Mouse (Mus musculus) small intestine, adult 2 months (tissue): Measurements from ENCODE around the gene Erich4. TPM values are rescaled to one million over a fixed set of nuclear protein-coding genes. Genes with fewer than 3 reads are reported as not detected.

Experiments
- H3K27ac ChIP-seq: fragments of 200-500 bp; 2 replicates; pipeline ENCODE4 v1.5.1; 2012; ENCODE audit warnings: low read depth, low read length, control low read depth, inconsistent platforms; ENCODE audit not compliant: insufficient read depth
- H3K27me3 ChIP-seq: fragments of 200-500 bp; 2 replicates; pipeline ENCODE4 v1.6.1; 2012; ENCODE audit warnings: mild to moderate bottlenecking, moderate library complexity, low read length, inconsistent platforms; ENCODE audit not compliant: control insufficient read depth, insufficient read depth
- H3K36me3 ChIP-seq: fragments of 200-500 bp; 2 replicates; pipeline ENCODE4 v1.6.1; 2012; ENCODE audit warnings: mild to moderate bottlenecking, low read length, control low read depth, inconsistent platforms; ENCODE audit not compliant: control insufficient read depth, insufficient read depth
- H3K4me1 ChIP-seq: fragments of 200-500 bp; 2 replicates; pipeline ENCODE4 v1.6.1; 2012; ENCODE audit warnings: low read length, inconsistent platforms, mixed read lengths; ENCODE audit not compliant: control insufficient read depth, insufficient read depth, insufficient read length
- H3K4me3 ChIP-seq: fragments of 200-500 bp; 2 replicates; pipeline ENCODE4 v1.5.1; 2012; ENCODE audit warnings: low read depth, mild to moderate bottlenecking, control low read depth, inconsistent platforms, low read length, moderate library complexity
- CTCF ChIP-seq: fragments of 200-500 bp; IDR thresholded peaks from 2 replicates; pipeline ENCODE4 v1.5.1; 2012; ENCODE audit warnings: low read depth, mild to moderate bottlenecking, control low read depth, inconsistent platforms, low read length, moderate library complexity, mixed read lengths; ENCODE audit not compliant: insufficient replicate concordance, insufficient read length; ENCODE audit errors: extremely low read depth
- POLR2A ChIP-seq: fragments of 200-500 bp; IDR thresholded peaks from 2 replicates; pipeline ENCODE4 v1.6.1; 2012; ENCODE audit warnings: low read depth, mild to moderate bottlenecking, control low read depth, inconsistent platforms, low read length, moderate library complexity
- WGBS: fragments of 180-500 bp; shearing (Covaris S2); methylation state at CpG from one replicate; pipeline ENCODE4 v1.1.7; 2018; 5-methylcytosine and 5-hydroxymethylcytosine counted together
- polyA plus RNA-seq: library from polyadenylated mRNA; depleted of rRNA; stranded (reverse); fragments of >200 nt; gene quantifications from 2 replicates; pipeline ENCODE4 v1.2.3, GENCODE M21; 2012

Gene Erich4
- polyA plus RNA-seq, 1 experiment = 36.8 TPM

DNA sequence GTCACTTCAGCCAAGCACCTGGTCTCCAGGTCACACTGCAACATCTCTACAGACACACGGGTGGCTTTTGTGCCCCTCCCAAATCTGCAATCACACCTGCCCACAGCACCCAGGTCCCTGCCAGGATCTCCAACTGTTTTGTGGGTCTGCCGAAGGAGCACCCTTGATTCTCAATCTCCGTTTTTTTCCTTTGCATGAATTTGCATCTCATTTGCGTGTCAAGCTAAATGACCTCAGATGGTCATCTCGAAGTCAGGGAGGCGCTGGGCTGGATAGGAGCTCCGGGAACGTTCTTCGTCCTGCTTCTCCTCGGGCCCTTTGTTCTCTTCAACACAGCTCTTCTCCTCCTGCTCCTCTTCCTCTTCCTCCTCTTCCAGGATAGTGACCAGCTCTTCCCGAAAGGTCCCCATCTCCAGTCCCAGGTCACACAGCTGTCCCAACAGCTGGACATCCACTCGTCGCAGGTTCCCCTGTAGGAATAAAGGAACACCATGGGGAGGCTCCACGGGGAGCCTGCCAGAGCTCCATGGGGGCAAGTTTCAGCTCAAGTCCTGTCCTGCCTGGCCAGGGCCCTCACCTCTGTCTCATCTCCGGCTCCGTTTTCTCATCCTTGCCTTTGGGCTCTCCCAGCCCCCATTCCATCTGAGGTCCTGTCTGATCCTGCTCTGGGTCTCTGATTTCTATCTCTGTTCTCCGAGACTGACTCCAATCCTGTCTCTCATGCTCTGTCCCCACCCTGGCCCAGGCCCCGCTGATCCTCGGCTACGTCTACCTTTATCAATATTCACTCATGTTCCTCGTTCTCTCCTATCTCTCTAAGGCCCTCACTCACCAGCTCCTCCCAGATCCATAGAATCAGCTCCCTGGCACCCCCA, 624 bp downstream of the Erich4 start:
- WGBS = 50% methylated on average over 21 of the region's 21 CpGs
- Histone ChIP-seq H3K4me3 (peak overlapping the region; percentile 69), H3K4me1 (peaks cover 27% of the 10 kb centered on the region), H3K27me3 (no peaks in the 10 kb centered on the region), H3K36me3 (no peaks in the 10 kb centered on the region), H3K27ac (peak overlapping the region; percentile 98)
- TF ChIP-seq POLR2A = peak; percentile 28; the same call in 1 of the 2 replicates
- no peak for TF ChIP-seq CTCF

GRCm38 (mm10) chr7:25614086-25614485, 1.6 kb downstream of the Erich4 start:
- peak overlapping the region; percentile 51 for H3K4me3 ChIP-seq
- 88% methylated on average over 5 of the region's 5 CpGs for WGBS

GRCm38 (mm10) chr7:25611501-25611900, 4.2 kb downstream of the Erich4 start:
- TF ChIP-seq POLR2A (no peak), CTCF (no peak)
- Histone ChIP-seq H3K27me3 (no peaks in the 10 kb centered on the region), H3K27ac (no peak overlapping the region), H3K4me3 (no peak overlapping the region), H3K36me3 (no peaks in the 10 kb centered on the region), H3K4me1 (peaks cover 21% of the 10 kb centered on the region)
- WGBS = 41% methylated on average over 7 of the region's 7 CpGs

More at GRCm38 (mm10) chr7:25614086-25614485, 1.6 kb downstream of the Erich4 start:
- Histone ChIP-seq H3K4me1 (peaks cover 29% of the 10 kb centered on the region), H3K36me3 (no peaks in the 10 kb centered on the region), H3K27me3 (no peaks in the 10 kb centered on the region), H3K27ac (no peak overlapping the region)
- no peak for TF ChIP-seq CTCF
- TF ChIP-seq POLR2A = no peak

GRCm38 (mm10) chr7:25610056-25610455, 5.6 kb downstream of the Erich4 start:
- Histone ChIP-seq H3K27me3 (no peaks in the 10 kb centered on the region), H3K4me1 (peaks cover 15% of the 10 kb centered on the region; the same call in 1 of the 2 replicates), H3K27ac (no peak overlapping the region), H3K4me3 (no peak overlapping the region), H3K36me3 (no peaks in the 10 kb centered on the region)
- no peak for TF ChIP-seq CTCF
- WGBS = 36% methylated on average over 6 of the region's 6 CpGs

GRCm38 (mm10) chr7:25607196-25607595, 8.5 kb downstream of the Erich4 start:
- no peak for TF ChIP-seq CTCF
- no peak overlapping the region for H3K4me3 ChIP-seq
- 51% methylated on average over 2 of the region's 2 CpGs for WGBS
- H3K27me3 ChIP-seq = no peaks in the 10 kb centered on the region
- peak overlapping the region; percentile 81 for H3K27ac ChIP-seq
- H3K4me1 ChIP-seq = peaks cover 15% of the 10 kb centered on the region; the same call in 1 of the 2 replicates
- no peaks in the 10 kb centered on the region for H3K36me3 ChIP-seq

DNA sequence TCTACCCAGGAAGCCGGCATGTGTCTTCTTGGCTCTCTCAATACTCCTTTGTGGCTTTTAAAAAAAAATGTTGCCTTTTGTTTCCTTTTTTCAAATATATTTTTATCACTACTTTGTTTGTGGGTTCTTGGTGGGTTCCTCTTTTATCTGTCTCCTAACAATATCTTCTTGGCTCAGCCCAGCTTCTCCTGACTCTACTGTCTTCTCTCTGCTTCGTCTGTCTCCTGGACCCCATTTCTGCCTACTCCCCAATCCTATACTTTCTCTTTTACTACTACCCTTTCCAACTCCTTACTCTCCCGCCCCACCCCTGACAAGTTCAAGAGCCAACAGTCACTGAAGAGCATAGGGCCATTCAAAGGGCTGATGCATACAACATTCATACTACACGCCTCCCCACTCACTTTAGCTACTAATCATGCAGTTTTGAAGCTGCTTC, 9.0 kb downstream of the Erich4 start:
- H3K4me3 ChIP-seq = no peak overlapping the region
- peak overlapping the region; percentile 81 for H3K27ac ChIP-seq
- 68% methylated on average over 4 of the region's 4 CpGs for WGBS

DNA sequence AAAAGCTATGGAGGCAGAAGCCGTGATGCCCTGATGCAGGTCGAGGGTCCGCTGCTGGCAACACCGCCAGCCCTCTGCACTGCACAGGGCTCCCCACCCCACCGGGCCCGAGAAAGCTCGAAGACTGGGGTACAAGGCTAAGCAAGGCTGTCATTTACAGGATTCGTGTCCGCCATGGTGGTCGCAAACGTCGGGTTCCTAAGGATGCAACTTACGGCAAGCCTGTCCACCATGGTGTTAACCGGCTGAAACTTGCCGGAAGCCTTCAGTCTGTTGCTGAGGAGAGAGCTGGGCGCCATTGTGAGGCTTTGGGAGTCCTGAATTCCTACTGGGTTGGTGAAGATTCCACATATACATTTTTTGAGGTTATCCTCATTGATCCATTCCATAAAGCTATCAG, 14.3 kb downstream of the Erich4 start:
- H3K36me3 ChIP-seq = no peaks in the 10 kb centered on the region
- H3K4me3 ChIP-seq = no peak overlapping the region
- H3K27me3 ChIP-seq = no peaks in the 10 kb centered on the region
- no peak overlapping the region for H3K27ac ChIP-seq
- TF ChIP-seq POLR2A (no peak), CTCF (no peak)
- no peaks in the 10 kb centered on the region for H3K4me1 ChIP-seq
- WGBS = 87% methylated on average over 16 of the region's 16 CpGs

More for the DNA sequence above, 9.0 kb downstream of the Erich4 start:
- Histone ChIP-seq H3K36me3 (no peaks in the 10 kb centered on the region), H3K27me3 (no peaks in the 10 kb centered on the region), H3K4me1 (peaks cover 15% of the 10 kb centered on the region; the same call in 1 of the 2 replicates)
- TF ChIP-seq POLR2A (no peak), CTCF (no peak)
